Mouse (Mus musculus) kidney, adult 2 months (tissue): ENCODE data around the gene Cfap74. TPM values are rescaled to one million over a fixed set of nuclear protein-coding genes. Genes with fewer than 3 reads are reported as not detected.
"Not testable (repeated sequence)": the region's sequence is repeated elsewhere in the genome, so short reads cannot be mapped to it uniquely, and the experiment has no call there.

ENCODE experiments used
- DNase-seq: peaks from one replicate; pipeline ENCODE4 v3.0.0; 2021
- H3K27ac ChIP-seq: fragments of 200-500 bp; 2 replicates; pipeline ENCODE4 v1.5.1; 2012; ENCODE audit warnings: low read depth, low read length, control low read depth, inconsistent platforms; ENCODE audit not compliant: insufficient read depth
- H3K27me3 ChIP-seq: fragments of 200-500 bp; replicated peaks from 2 replicates; pipeline ENCODE4 v1.6.1; 2012; ENCODE audit warnings: mild to moderate bottlenecking, moderate library complexity, low read length, inconsistent platforms; ENCODE audit not compliant: control insufficient read depth, insufficient read depth
- H3K36me3 ChIP-seq: fragments of 200-500 bp; 2 replicates; pipeline ENCODE4 v1.6.1; 2012; ENCODE audit warnings: mild to moderate bottlenecking, moderate library complexity, low read length, inconsistent platforms; ENCODE audit not compliant: control insufficient read depth, insufficient read depth
- H3K4me1 ChIP-seq: fragments of 200-500 bp; 2 replicates; pipeline ENCODE4 v1.6.1; 2011; ENCODE audit warnings: low read length; ENCODE audit not compliant: control insufficient read depth, insufficient read depth
- H3K4me3 ChIP-seq: fragments of 200-500 bp; 2 replicates; pipeline ENCODE4 v1.5.1; 2011; ENCODE audit warnings: mild to moderate bottlenecking, low read depth, low read length, control low read depth; ENCODE audit not compliant: insufficient read depth
- CTCF ChIP-seq: fragments of 200-500 bp; conservative IDR thresholded peaks from 2 replicates; pipeline ENCODE4 v1.5.1; 2011; ENCODE audit warnings: low read depth, mild to moderate bottlenecking, control low read depth, low read length, moderate library complexity, mixed read lengths; ENCODE audit not compliant: insufficient read depth, insufficient read length
- POLR2A ChIP-seq: fragments of 200-500 bp; IDR thresholded peaks from one replicate; pipeline ENCODE4 v1.6.1; 2011; ENCODE audit warnings: low read depth, low read length, control low read depth
- WGBS: fragments of 180-500 bp; shearing (Covaris S2); methylation state at CpG from one replicate; pipeline ENCODE4 v1.1.7; 2018; 5-methylcytosine and 5-hydroxymethylcytosine counted together
- polyA plus RNA-seq: library from polyadenylated mRNA; depleted of rRNA; stranded (reverse); fragments of >200 nt; gene quantifications from 2 replicates; pipeline ENCODE4 v1.2.3, GENCODE M21; 2012

Gene Cfap74
- polyA plus RNA-seq, 1 experiment = 0.27 TPM

DNA sequence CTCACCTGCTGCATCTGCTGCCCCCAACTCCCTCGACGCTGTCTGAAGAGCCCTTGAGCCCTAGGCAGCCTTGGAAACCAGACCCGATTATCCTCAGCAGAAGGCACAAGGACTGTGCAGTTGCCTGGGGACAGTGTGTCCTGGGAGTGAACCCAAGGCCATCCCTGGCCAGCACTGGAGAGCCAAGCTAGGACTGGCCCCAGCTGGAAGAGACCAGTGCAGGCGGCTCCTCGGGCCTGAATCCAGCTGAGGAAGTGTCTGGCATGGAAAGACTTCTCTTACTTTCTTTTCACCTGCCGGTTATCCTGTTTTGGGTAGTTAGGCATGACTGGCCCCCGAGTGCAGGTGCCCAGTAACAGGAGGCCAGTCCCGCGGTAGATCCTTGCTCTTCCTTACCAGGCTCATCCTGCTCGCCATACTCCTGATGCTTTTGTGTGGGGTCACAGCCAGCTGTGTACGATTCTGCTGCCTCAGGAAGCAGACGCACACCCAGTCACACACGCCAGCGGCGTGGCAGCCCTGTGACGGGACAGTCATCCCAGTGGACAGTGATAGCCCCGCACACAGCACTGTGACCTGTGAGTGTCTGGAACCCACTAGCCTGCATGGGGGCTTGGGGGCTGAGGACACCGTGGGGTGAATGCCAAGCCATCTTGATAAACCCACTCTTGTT lies 60.7 kb downstream of the Cfap74 start:
- Histone ChIP-seq H3K4me3 (peak overlapping the region; percentile 35; the same call in 1 of the 2 replicates), H3K4me1 (peaks cover 5% of the 10 kb centered on the region; the same call in 1 of the 2 replicates), H3K36me3 (no peaks in the 10 kb centered on the region), H3K27me3 (no peaks in the 10 kb centered on the region), H3K27ac (peak overlapping the region; percentile 49; the same call in 1 of the 2 replicates)
- TF ChIP-seq CTCF (no peak), POLR2A (no peak)
- DNase-seq = peak; percentile 68
- 73% methylated on average over 18 of the region's 18 CpGs for WGBS

DNA sequence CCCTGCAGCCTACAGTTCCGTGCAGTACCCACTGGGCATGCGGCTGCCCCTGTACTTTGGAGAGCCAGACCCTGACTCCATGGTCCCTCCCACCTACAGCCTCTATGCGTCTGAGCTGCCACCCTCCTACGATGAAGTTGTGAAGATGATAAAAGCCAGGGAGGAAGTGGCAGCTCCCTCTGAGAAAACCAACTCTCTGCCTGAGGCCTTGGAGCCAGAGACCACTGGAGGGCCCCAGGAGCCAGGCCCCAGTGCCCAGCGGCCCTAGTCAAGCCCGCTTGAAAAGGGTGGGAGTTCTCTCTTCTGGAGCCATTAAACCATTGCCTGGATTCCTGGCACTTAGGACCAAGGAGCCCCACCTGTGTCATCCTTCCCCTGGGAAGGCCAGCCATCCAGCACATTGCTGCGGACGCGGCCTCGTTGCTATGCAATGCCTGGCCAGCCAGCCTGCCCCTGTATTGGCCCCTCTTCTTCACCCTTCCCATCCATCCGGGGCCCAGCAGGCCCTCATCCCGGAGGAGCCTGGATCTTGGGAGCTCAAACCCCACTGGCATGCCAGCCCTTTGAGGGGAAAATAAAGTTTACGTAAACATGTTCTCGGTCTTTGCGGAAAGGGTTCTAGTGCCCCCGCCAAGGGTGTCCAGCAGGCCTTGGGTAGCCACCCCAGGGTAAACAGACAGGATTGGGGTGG lies 61.4 kb downstream of the Cfap74 start:
- peaks cover 5% of the 10 kb centered on the region; the same call in 1 of the 2 replicates for H3K4me1 ChIP-seq
- no peak overlapping the region for H3K4me3 ChIP-seq
- WGBS = 86% methylated on average over 16 of the region's 16 CpGs
- no peaks in the 10 kb centered on the region for H3K27me3 ChIP-seq
- no peak overlapping the region for H3K27ac ChIP-seq
- no peaks in the 10 kb centered on the region for H3K36me3 ChIP-seq
- TF ChIP-seq POLR2A (no peak), CTCF (no peak)
- DNase-seq = no peak

GRCm38 (mm10) chr4:155470997-155471396 lies 62.0 kb downstream of the Cfap74 start:
- TF ChIP-seq POLR2A = no peak
- TF ChIP-seq CTCF = no peak
- H3K27me3 ChIP-seq = no peaks in the 10 kb centered on the region
- DNase-seq = no peak
- H3K4me3 ChIP-seq = no peak overlapping the region
- no peak overlapping the region for H3K27ac ChIP-seq
- WGBS = 89% methylated on average over 7 of the region's 7 CpGs
- H3K36me3 ChIP-seq = no peaks in the 10 kb centered on the region
- peaks cover 5% of the 10 kb centered on the region; the same call in 1 of the 2 replicates for H3K4me1 ChIP-seq

DNA sequence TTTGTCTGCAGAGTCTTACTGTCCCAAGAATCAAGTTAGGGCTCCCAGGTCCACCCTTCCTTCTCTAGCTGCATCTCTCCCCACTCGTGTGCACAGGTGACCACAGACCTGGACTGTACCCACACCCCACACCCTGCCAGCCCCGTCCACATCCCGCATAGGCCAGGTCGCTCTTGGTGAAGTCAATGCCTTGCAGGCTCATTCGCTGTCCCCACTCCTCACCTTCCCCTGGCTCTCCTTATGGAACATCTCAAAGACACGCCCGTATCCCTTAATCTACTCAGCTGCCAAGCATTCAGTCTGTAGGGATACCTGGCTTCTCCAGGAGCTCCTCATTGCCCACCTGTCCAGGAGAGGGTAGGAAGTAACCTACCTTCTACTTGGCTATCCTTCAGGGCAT lies 62.4 kb downstream of the Cfap74 start:
- peaks cover 5% of the 10 kb centered on the region; the same call in 1 of the 2 replicates for H3K4me1 ChIP-seq
- no peak overlapping the region for H3K4me3 ChIP-seq
- H3K27me3 ChIP-seq = no peaks in the 10 kb centered on the region
- 93% methylated on average over 7 of the region's 7 CpGs for WGBS
- no peaks in the 10 kb centered on the region for H3K36me3 ChIP-seq
- H3K27ac ChIP-seq = no peak overlapping the region
- DNase-seq = no peak
- no peak for TF ChIP-seq CTCF
- no peak for TF ChIP-seq POLR2A

- Histone ChIP-seq H3K4me1 (peaks cover 5% of the 10 kb centered on the region; the same call in 1 of the 2 replicates), H3K27me3 (no peaks in the 10 kb centered on the region), H3K4me3 (no peak overlapping the region), H3K36me3 (no peaks in the 10 kb centered on the region), H3K27ac (no peak overlapping the region)
- TF ChIP-seq POLR2A (no peak), CTCF (no peak)
- 88% methylated on average over 3 of the region's 3 CpGs for WGBS
- DNase-seq = no peak
Observed at GRCm38 (mm10) chr4:155472716-155473290, 63.8 kb downstream of the Cfap74 start.

- no peak for DNase-seq
Observed at GRCm38 (mm10) chr4:155473319-155473718, 64.3 kb downstream of the Cfap74 start.

GRCm38 (mm10) chr4:155473796-155474195 lies 64.8 kb downstream of the Cfap74 start:
- H3K27me3 ChIP-seq, H3K36me3 ChIP-seq, H3K27ac ChIP-seq, H3K4me1 ChIP-seq, H3K4me3 ChIP-seq, DNase-seq: not testable (repeated sequence)
- 77% methylated on average over 2 of the region's 2 CpGs for WGBS

More at GRCm38 (mm10) chr4:155473319-155473718, 64.3 kb downstream of the Cfap74 start:
- H3K36me3 ChIP-seq = no peaks in the 10 kb centered on the region
- no peak overlapping the region for H3K4me3 ChIP-seq
- 50% methylated on average over 5 of the region's 5 CpGs for WGBS
- H3K27ac ChIP-seq = no peak overlapping the region
- H3K27me3 ChIP-seq = no peaks in the 10 kb centered on the region
- H3K4me1 ChIP-seq = peaks cover 5% of the 10 kb centered on the region; the same call in 1 of the 2 replicates
- no peak for TF ChIP-seq POLR2A
- TF ChIP-seq CTCF = no peak
